Mouse (Mus musculus): ENCODE data around the gene Amz2.
"Not testable (repeated sequence)": the region's sequence is repeated elsewhere in the genome, so short reads cannot be mapped to it uniquely, and the experiment has no call there.

Amz2 gene

DNA sequence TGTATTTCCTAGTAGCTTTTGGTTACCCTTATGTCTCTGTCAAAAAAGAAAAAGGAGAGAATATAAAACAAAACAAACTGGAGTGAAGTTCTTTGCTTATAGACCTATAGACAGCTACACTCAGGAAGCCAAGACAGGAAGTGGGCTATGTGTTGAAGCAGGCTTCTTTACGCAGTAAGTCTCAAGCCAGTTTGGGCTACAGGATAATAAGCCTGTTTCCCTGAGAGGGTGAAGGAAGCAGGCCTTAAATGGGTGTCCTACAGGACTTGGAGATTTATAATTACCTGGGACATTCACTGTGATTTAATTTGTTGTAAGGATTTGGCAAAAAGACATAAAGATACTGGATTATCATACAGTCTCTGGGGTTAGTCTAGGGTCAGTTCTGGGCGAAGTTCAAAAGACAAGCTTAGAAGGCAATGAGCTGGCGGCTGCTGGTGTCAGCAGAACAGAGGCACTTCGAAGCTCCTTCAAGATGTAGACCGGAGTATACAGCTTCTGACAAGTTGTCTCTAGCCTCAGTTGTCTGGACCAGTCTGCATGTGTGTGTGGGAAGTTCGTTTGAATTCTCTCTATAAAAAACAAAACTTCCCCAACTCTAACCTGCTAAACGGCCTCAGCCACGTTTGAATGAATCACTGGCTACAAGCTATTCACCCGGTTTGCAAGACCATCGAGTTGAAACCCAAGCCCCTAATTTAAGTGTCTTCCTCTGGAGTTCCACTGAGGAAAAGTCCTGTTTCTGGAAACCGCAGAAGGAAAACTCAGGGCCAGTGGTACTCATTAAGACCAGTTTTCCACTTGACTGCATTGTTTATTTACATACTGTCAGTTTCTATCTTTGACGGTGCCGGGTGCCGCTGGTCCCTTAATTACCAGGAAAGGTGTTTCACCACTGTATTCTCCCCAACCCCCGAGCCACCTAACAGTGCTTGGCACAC lies 45.4 kb downstream of the Amz2 start:
- DNase-seq (ENCODE audit: low read depth): no peak

- DNase-seq (ENCODE audit: low read depth): no peak
Observed at GRCm38 (mm10) chr11:109472171-109472691, 46.5 kb downstream of the Amz2 start.

GRCm38 (mm10) chr11:109472821-109473170 lies 47.0 kb downstream of the Amz2 start:
- DNase-seq (ENCODE audit: low read depth): no peak

GRCm38 (mm10) chr11:109473171-109474085 lies 47.7 kb downstream of the Amz2 start, which contains the start of the genes Arsg and Slc16a6:
Gene Arsg, plus strand, starts transcription at chr11:109473374.
Gene Slc16a6, minus strand, starts transcription at chr11:109473598.
- DNase-seq (ENCODE audit: low read depth): peak; percentile 85

DNA sequence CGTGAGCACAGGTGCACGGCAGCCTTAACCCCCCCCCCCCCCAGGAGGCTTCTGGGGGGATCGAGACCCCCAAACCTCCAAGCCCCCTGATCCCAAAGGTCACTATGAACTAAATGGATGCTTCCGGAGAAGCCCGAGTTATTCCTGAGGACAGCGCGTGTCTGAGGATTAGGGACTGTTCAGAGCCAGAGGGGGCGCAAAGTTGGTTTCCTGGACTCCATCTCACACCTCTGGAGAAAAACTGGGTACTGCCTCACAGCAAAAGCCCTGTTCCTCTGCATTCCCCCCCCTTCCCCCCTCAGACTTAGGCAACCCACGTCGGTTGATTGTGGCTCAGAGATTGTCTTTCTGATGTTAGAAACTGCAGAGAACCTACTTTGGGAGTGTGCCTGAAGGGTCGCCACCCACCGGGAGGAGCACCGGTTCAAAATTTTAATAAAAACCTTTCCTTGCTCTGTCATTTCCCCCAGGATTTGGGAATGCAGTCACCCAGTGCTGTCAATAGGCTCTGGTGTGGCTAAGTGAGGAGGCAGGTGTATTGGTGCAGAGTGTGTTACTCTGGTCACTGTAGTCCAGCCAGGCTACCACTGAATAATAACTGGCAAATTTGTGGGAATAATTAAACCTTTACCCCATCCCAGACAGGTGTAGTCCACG lies 48.5 kb downstream of the Amz2 start:
- DNase-seq (ENCODE audit: low read depth): no peak

DNA sequence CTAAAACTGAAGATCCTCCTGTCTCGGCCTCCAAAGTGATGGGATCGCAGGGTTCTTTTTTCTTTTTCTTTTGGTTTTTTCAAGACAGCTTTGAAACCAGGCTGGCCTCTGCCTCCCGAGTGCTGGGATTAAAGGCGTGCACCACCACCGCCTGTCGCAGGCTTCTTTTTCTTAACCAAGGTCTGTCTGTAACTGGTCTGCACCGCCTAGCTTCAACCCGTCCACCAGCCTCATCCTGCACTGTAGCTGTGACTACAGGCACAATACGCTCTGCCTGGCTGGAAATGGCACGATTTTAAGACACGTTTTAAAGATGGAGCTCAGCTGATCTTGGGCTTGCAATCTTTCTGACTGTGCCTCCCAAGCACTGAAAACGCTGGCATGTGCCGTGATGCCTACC lies 49.1 kb downstream of the Amz2 start:
- DNase-seq (ENCODE audit: low read depth): no peak

- no peak for DNase-seq (ENCODE audit: low read depth)
Observed at GRCm38 (mm10) chr11:109475717-109476116, 50.0 kb downstream of the Amz2 start.

- DNase-seq (ENCODE audit: low read depth): no peak
Observed at GRCm38 (mm10) chr11:109476241-109476640, 50.5 kb downstream of the Amz2 start.

DNA sequence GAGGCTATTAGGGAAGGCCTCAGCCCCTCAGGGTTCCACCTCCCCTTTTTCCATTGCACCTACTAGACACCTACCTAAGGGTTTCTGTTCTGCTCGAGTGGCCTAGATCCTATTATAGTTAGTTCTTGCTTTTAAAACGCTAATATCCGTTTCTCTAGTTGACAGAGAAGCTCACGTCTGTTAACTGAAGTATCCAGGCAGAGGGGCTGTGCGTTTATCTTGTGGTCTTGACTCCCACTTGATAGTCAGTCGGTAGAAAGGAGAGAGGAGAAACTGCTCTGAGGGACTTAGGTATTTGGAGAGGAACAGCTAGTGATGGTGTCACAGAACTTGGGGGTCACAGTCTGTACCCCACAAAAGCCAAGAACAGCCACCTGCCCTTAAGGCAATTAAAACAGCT lies 50.9 kb downstream of the Amz2 start:
- no peak for DNase-seq (ENCODE audit: low read depth)

- no peak for DNase-seq (ENCODE audit: low read depth)
Observed at GRCm38 (mm10) chr11:109477606-109478380, 52.0 kb downstream of the Amz2 start.

- no peak for DNase-seq (ENCODE audit: low read depth)
Observed at GRCm38 (mm10) chr11:109479575-109480285, 54.0 kb downstream of the Amz2 start.

DNA sequence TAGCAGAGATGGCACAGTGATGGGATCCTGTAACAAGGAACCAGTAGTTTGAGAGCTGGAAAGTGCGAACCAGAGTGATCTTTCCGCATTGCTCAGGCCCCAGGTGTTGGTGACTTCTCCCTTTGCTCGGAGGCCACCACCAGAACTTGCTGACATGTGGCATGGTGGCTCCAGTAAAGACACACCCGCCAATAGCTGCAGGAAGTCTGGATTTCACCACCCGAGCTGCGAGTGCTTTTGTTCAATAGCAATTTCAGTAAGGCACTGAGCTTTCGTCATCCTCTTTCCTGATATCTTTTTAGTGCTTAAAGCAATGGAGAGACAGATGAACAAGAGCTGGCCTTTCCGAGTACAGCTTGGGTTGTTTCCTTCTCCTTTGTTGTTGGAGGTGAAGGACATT lies 54.7 kb downstream of the Amz2 start:
- DNase-seq (ENCODE audit: low read depth): no peak

- no peak for DNase-seq (ENCODE audit: low read depth)
Observed at GRCm38 (mm10) chr11:109485398-109486045, 59.8 kb downstream of the Amz2 start.

DNA sequence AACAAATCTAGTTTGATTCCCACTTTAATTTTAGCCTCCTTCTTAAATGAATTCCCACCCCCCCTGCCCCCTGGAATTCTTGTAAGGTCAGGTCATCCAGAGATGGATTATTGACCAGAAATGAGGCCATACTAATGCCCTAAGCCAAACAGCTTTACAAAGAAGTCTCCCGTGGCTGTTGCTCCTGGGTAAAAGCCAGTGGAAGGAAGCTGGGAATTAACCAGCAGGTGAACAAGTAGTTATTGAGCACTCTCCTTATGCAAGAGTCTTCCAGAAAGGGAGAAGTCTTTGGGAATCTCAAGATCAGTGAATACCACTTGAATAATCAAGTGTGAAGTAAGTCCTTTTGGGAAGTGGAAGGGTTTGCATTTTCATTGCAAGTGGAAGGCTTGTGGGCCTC lies 61.4 kb downstream of the Amz2 start:
- no peak for DNase-seq (ENCODE audit: low read depth)

GRCm38 (mm10) chr11:109487991-109488684 lies 62.4 kb downstream of the Amz2 start:
- no peak for DNase-seq (ENCODE audit: low read depth)

DNA sequence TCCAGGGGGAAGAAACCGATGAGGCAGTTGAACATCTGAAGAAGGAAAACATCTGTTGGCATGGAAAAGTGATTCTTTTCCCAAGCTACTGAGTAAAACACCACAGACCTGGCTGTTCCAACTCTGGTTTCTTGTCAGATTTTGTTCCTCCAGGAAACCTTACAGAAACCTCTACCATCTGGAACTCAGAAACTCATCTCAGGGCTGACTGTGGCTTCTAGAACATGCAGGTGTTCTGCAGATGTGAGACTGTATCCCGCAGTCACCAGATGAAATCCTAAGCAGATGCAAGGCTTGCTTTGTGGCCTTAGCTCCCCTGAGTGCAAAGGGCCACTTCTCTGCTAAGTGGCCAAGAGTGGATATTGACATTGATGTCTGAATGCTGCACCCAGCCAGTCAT lies 64.0 kb downstream of the Amz2 start:
- no peak for DNase-seq (ENCODE audit: low read depth)

DNA sequence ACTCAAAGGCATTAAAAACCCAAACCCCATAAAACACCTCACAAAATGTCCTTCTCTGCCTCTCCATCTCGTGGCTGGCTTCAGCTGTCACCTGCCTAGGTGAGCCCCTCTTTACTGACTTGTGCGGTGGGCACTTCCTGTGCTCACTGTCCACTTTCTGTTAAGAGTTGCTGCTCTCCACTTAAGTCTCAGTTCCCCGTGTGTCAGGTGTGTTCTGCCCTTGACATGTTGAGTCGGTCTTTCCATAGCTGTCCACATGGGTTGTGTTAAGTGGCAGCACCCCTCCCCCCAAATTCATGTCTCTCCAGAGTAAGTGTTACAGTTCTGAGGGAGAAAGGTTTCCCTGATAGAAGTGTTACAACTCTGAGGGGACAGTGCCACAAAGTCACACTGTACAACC lies 66.1 kb downstream of the Amz2 start:
- no peak for DNase-seq (ENCODE audit: low read depth)

GRCm38 (mm10) chr11:109492847-109493464 lies 67.2 kb downstream of the Amz2 start:
- not testable (repeated sequence) for DNase-seq (ENCODE audit: low read depth)

All from c-Kit-positive CD71-negative TER-119-negative erythroid progenitor cells, embryonic 14.5 days (primary cell).